Mouse (Mus musculus) liver, embryonic 14.5 days (tissue): ENCODE results near the gene Mesp2.

ENCODE experiments used
- CTCF ChIP-seq: IDR thresholded peaks from 2 replicates; pipeline ENCODE4 v1.5.1; 2016; ENCODE audit warnings: antibody characterized with exemption, low read depth, control low read depth
- EP300 ChIP-seq: IDR thresholded peaks from 2 replicates; pipeline ENCODE4 v1.6.1; 2016; ENCODE audit warnings: antibody characterized with exemption, low read depth

- TF ChIP-seq CTCF (no peak), EP300 (no peak)
Observed at GRCm38 (mm10) chr7:79831145-79831544, 20.6 kb downstream of the Mesp2 start.
